ENCODE assay signal across 8 mouse cellular contexts in genomic region chr9:48538688-48539087, GRCm38 (mm10). TPM values are rescaled to one million over a fixed set of nuclear protein-coding genes. Genes with fewer than 3 reads are reported as not detected.
A peak's percentile ranks its signal among the peaks of the same experiment; 100 is the strongest.
DNase-seq lines count a peak whose midpoint lies in the region; ATAC-seq and TF ChIP-seq lines count a peak whose summit lies in the region.

No protein-coding gene starts in this region.

- H3K9ac ChIP-seq in kidney, embryonic 15.5 days = no peak overlapping the region
- no peak overlapping the region for H3K9ac ChIP-seq in embryonic facial prominence, embryonic 12.5 days
- H3K9ac ChIP-seq in neural tube, embryonic 15.5 days (replicated peaks) = no peak overlapping the region

- 0 out of 2 replicates have a peak, but pooled peaks cover 3% of the 10 kb centered on the region for H3K27me3 ChIP-seq in kidney, embryonic 15.5 days
- no peaks in the 10 kb centered on the region for H3K27me3 ChIP-seq in embryonic facial prominence, embryonic 12.5 days
- H3K27me3 ChIP-seq in limb, embryonic 10.5 days (ENCODE audit: low read depth, poor library complexity, severe bottlenecking) = 0 out of 2 replicates have a peak, but pooled peaks cover 6% of the 10 kb centered on the region
- no peaks in the 10 kb centered on the region for H3K27me3 ChIP-seq in neural tube, embryonic 15.5 days (replicated peaks)

- TF ChIP-seq CTCF in lung, adult 2 months (IDR thresholded peaks at IDR 0.05; ENCODE audit: insufficient read depth, low read length) = no peak

- no peak for DNase-seq in kidney, adult 11 months
- DNase-seq in T-cell, adult 2 months (ENCODE audit: low spot score) = peak; percentile 41
- peak; percentile 67 for DNase-seq in limb, embryonic 10.5 days (ENCODE audit: low spot score)
- DNase-seq in lung, adult 2 months = no peak
- no peak for DNase-seq in spleen, adult 18-20 months

- H3K27ac ChIP-seq in kidney, embryonic 15.5 days = no peak overlapping the region
- no peak overlapping the region for H3K27ac ChIP-seq in embryonic facial prominence, embryonic 12.5 days
- peak overlapping the region; percentile 76 for H3K27ac ChIP-seq in limb, embryonic 10.5 days
- peak overlapping the region; percentile 73; the same call in 1 of the 2 replicates for H3K27ac ChIP-seq in neural tube, embryonic 15.5 days (replicated peaks)

- 8% methylated on average over 12 of the region's 12 CpGs for WGBS in kidney, embryonic 15.5 days
- WGBS in embryonic facial prominence, embryonic 12.5 days = 6% methylated on average over 12 of the region's 12 CpGs
- WGBS in limb, embryonic 10.5 days = 10% methylated on average over 12 of the region's 12 CpGs
- 9% methylated on average over 12 of the region's 12 CpGs for WGBS in neural tube, embryonic 15.5 days
- 19% methylated on average over 12 of the region's 12 CpGs for WGBS in lung, adult 2 months

- no peak for ATAC-seq in kidney, embryonic 15.5 days (replicated peaks; ENCODE audit: low FRiP score)
- no peak for ATAC-seq in embryonic facial prominence, embryonic 12.5 days (ENCODE audit: insufficient number of reproducible peaks, insufficient read depth, low FRiP score, low TSS enrichment)
- ATAC-seq in neural tube, embryonic 15.5 days (ENCODE audit: low FRiP score) = peak; percentile 73

- H3K9me3 ChIP-seq in kidney, embryonic 15.5 days (replicated peaks) = peaks cover 7% of the 10 kb centered on the region; the same call in 1 of the 2 replicates
- no peaks in the 10 kb centered on the region for H3K9me3 ChIP-seq in embryonic facial prominence, embryonic 12.5 days
- no peaks in the 10 kb centered on the region; the same call in 1 of the 2 replicates for H3K9me3 ChIP-seq in limb, embryonic 10.5 days (replicated peaks)
- H3K9me3 ChIP-seq in neural tube, embryonic 15.5 days (replicated peaks) = no peaks in the 10 kb centered on the region

- no peak for TF ChIP-seq POLR2A in lung, adult 2 months (IDR thresholded peaks at IDR 0.05; ENCODE audit: borderline replicate concordance, extremely low read depth, low read depth, low read length)

- peak overlapping the region; percentile 53 for H3K4me2 ChIP-seq in kidney, embryonic 15.5 days
- peak overlapping the region; percentile 41 for H3K4me2 ChIP-seq in embryonic facial prominence, embryonic 12.5 days (replicated peaks)
- H3K4me2 ChIP-seq in neural tube, embryonic 15.5 days = peak overlapping the region; percentile 54

- peaks cover 10% of the 10 kb centered on the region for H3K4me1 ChIP-seq in kidney, embryonic 15.5 days
- H3K4me1 ChIP-seq in embryonic facial prominence, embryonic 12.5 days = no peaks in the 10 kb centered on the region
- peaks cover 23% of the 10 kb centered on the region for H3K4me1 ChIP-seq in limb, embryonic 10.5 days
- H3K4me1 ChIP-seq in neural tube, embryonic 15.5 days = peaks cover 12% of the 10 kb centered on the region
- no peaks in the 10 kb centered on the region for H3K4me1 ChIP-seq in lung, adult 2 months (ENCODE audit: control insufficient read depth, insufficient read depth, low read length)

- H3K36me3 ChIP-seq in kidney, embryonic 15.5 days = no peaks in the 10 kb centered on the region
- H3K36me3 ChIP-seq in embryonic facial prominence, embryonic 12.5 days = no peaks in the 10 kb centered on the region
- no peaks in the 10 kb centered on the region for H3K36me3 ChIP-seq in limb, embryonic 10.5 days
- no peaks in the 10 kb centered on the region for H3K36me3 ChIP-seq in neural tube, embryonic 15.5 days

- peak overlapping the region; percentile 28 for H3K4me3 ChIP-seq in kidney, embryonic 15.5 days (replicated peaks)
- H3K4me3 ChIP-seq in embryonic facial prominence, embryonic 12.5 days = peak overlapping the region; percentile 13
- H3K4me3 ChIP-seq in limb, embryonic 10.5 days = peak overlapping the region; percentile 42
- peak overlapping the region; percentile 25 for H3K4me3 ChIP-seq in neural tube, embryonic 15.5 days (replicated peaks)
- no peak overlapping the region for H3K4me3 ChIP-seq in lung, adult 2 months (replicated peaks; ENCODE audit: extremely low read depth, low read depth, low read length)

RNA-seq across cellular contexts. Expression of gene Gm5617, which starts 43.4 kb away (rescaled TPM):
- polyA plus RNA-seq in kidney, embryonic 15.5 days (2015; fragmentation: Nextera tagmentation; extraction: Ambion mirVana) = 33.7 and 38.8 TPM in 2 replicates
- 40.1 and 43.6 TPM in 2 replicates for polyA plus RNA-seq in embryonic facial prominence, embryonic 12.5 days (2016; fragmentation: Nextera tagmentation; extraction: Ambion mirVana)
- polyA plus RNA-seq in limb, embryonic 10.5 days (2016; fragmentation: Nextera tagmentation; extraction: Ambion mirVana) = 23.5 and 26.9 TPM in 2 replicates
- 20.7 and 24.6 TPM in 2 replicates for polyA plus RNA-seq in neural tube, embryonic 15.5 days (2015; fragmentation: Nextera tagmentation; extraction: Ambion mirVana)
- 58.5 and 60.2 TPM in 2 replicates for polyA plus RNA-seq in lung, adult 2 months (2012; rRNA removed)

RNA-seq across cellular contexts. Expression of gene Rbm7, which starts 43.6 kb away (rescaled TPM):
- 119 and 125 TPM in 2 replicates for polyA plus RNA-seq in kidney, embryonic 15.5 days (2015; fragmentation: Nextera tagmentation; extraction: Ambion mirVana)
- polyA plus RNA-seq in embryonic facial prominence, embryonic 12.5 days (2016; fragmentation: Nextera tagmentation; extraction: Ambion mirVana) = 123 TPM in 2 replicates
- 119 and 123 TPM in 2 replicates for polyA plus RNA-seq in limb, embryonic 10.5 days (2016; fragmentation: Nextera tagmentation; extraction: Ambion mirVana)
- polyA plus RNA-seq in neural tube, embryonic 15.5 days (2015; fragmentation: Nextera tagmentation; extraction: Ambion mirVana) = 78.0 and 93.7 TPM in 2 replicates
- polyA plus RNA-seq in lung, adult 2 months (2012; rRNA removed) = 18.7 and 25.2 TPM in 2 replicates

RNA-seq across cellular contexts. Expression of gene Rexo2, which starts 58.3 kb away (rescaled TPM):
- 116 TPM in 2 replicates for polyA plus RNA-seq in kidney, embryonic 15.5 days (2015; fragmentation: Nextera tagmentation; extraction: Ambion mirVana)
- 94.9 and 98.6 TPM in 2 replicates for polyA plus RNA-seq in embryonic facial prominence, embryonic 12.5 days (2016; fragmentation: Nextera tagmentation; extraction: Ambion mirVana)
- 95.8 and 123 TPM in 2 replicates for polyA plus RNA-seq in limb, embryonic 10.5 days (2016; fragmentation: Nextera tagmentation; extraction: Ambion mirVana)
- 133 and 135 TPM in 2 replicates for polyA plus RNA-seq in neural tube, embryonic 15.5 days (2015; fragmentation: Nextera tagmentation; extraction: Ambion mirVana)
- polyA plus RNA-seq in lung, adult 2 months (2012; rRNA removed) = 64.0 and 77.6 TPM in 2 replicates

Comparison
In these comparisons a context has a peak if more than half of its experiments do, and no peak if none do; other contexts are left out.
1. H3K27ac ChIP-seq: peak in limb, embryonic 10.5 days (single experiment) and neural tube, embryonic 15.5 days (single experiment); none in kidney, embryonic 15.5 days (single experiment) and embryonic facial prominence, embryonic 12.5 days (single experiment).
2. DNase-seq: peak in T-cell, adult 2 months (single experiment) and limb, embryonic 10.5 days (single experiment); none in kidney, adult 11 months (single experiment), lung, adult 2 months (single experiment) and spleen, adult 18-20 months (0 of 2).
3. Peak in every context shown above with its lines, with median percentiles within 50 percentile points of each other: H3K4me2 ChIP-seq.